Mouse (Mus musculus) lung, postnatal 25 days (tissue): Measurements from ENCODE around the gene Zfp777.

Experiments used
- DNase-seq: peaks from one replicate; pipeline ENCODE4 v3.0.0; 2022; ENCODE audit warnings: low spot score

Gene Zfp777

GRCm38 (mm10) chr6:48048426-48049272, at the start of gene Zfp777:
Gene Zfp777 (minus strand): TSS chr6:48048911.
- peak; percentile 90 for DNase-seq

- no peak for DNase-seq
These were observed 38.4 kb upstream of the Zfp777 start for GRCm38 (mm10) chr6:48086957-48087715.

- peak; percentile 92 for DNase-seq
These were observed 37.8 kb upstream of the Zfp777 start, which contains the start of gene Zfp746 for GRCm38 (mm10) chr6:48086471-48086878. Gene Zfp746 (minus strand): TSS chr6:48086593.

- DNase-seq = peak; percentile 71
These were observed 37.1 kb upstream of the Zfp777 start for GRCm38 (mm10) chr6:48085521-48086404.

GRCm38 (mm10) chr6:48083733-48084191, 35.1 kb upstream of the Zfp777 start:
- peak; percentile 14 for DNase-seq

GRCm38 (mm10) chr6:48081952-48082351, 33.2 kb upstream of the Zfp777 start:
- DNase-seq = no peak

GRCm38 (mm10) chr6:48081021-48081420, 32.3 kb upstream of the Zfp777 start:
- no peak for DNase-seq

GRCm38 (mm10) chr6:48073316-48073715, 24.6 kb upstream of the Zfp777 start:
- no peak for DNase-seq

- DNase-seq = no peak
These were observed 18.8 kb upstream of the Zfp777 start for GRCm38 (mm10) chr6:48067492-48067891.

GRCm38 (mm10) chr6:48065587-48066075, 16.9 kb upstream of the Zfp777 start:
- no peak for DNase-seq

GRCm38 (mm10) chr6:48064451-48064850, 15.7 kb upstream of the Zfp777 start:
- no peak for DNase-seq

- DNase-seq = no peak
These were observed 15.2 kb upstream of the Zfp777 start for GRCm38 (mm10) chr6:48063940-48064339.

GRCm38 (mm10) chr6:48060895-48061294, 12.2 kb upstream of the Zfp777 start:
- no peak for DNase-seq

GRCm38 (mm10) chr6:48060421-48060820, 11.7 kb upstream of the Zfp777 start:
- DNase-seq = no peak

- no peak for DNase-seq
These were observed 3.4 kb upstream of the Zfp777 start for GRCm38 (mm10) chr6:48052136-48052535.

- no peak for DNase-seq
These were observed 3.0 kb upstream of the Zfp777 start for GRCm38 (mm10) chr6:48051666-48052065.

GRCm38 (mm10) chr6:48049273-48050065, 758 bp upstream of the Zfp777 start:
- peak; percentile 6 for DNase-seq

GRCm38 (mm10) chr6:48047450-48048351, 1.0 kb downstream of the Zfp777 start:
- peak; percentile 12 for DNase-seq

- peak; percentile 4 for DNase-seq
These were observed 1.6 kb downstream of the Zfp777 start for GRCm38 (mm10) chr6:48047114-48047449.

- no peak for DNase-seq
These were observed 16.1 kb downstream of the Zfp777 start for GRCm38 (mm10) chr6:48032661-48033060.
